Mouse (Mus musculus) cerebellum, adult 2 months (tissue): Measurements from ENCODE around the gene Syne3. TPM values are rescaled to one million over a fixed set of nuclear protein-coding genes. Genes with fewer than 3 reads are reported as not detected.

Source experiments
- DNase-seq, 2 experiments: peaks; one replicate each; pipeline ENCODE4 v3.0.0; 2021
- H3K27ac ChIP-seq: fragments of 200-500 bp; 2 replicates; pipeline ENCODE4 v1.5.1; 2012; ENCODE audit warnings: low read length, control low read depth, inconsistent platforms; ENCODE audit not compliant: insufficient read depth
- H3K27me3 ChIP-seq: fragments of 200-500 bp; 2 replicates; pipeline ENCODE4 v1.6.1; 2012; ENCODE audit warnings: inconsistent platforms, mild to moderate bottlenecking, low read length, moderate library complexity; ENCODE audit not compliant: control insufficient read depth, insufficient read depth
- H3K4me1 ChIP-seq: fragments of 200-500 bp; 2 replicates; pipeline ENCODE4 v1.6.1; 2011; ENCODE audit warnings: low read length; ENCODE audit not compliant: control insufficient read depth, insufficient read depth
- H3K4me3 ChIP-seq: fragments of 200-500 bp; replicated peaks from 2 replicates; pipeline ENCODE3; 2011; ENCODE audit warnings: mild to moderate bottlenecking, low read depth, low read length, control low read depth; ENCODE audit not compliant: insufficient read depth
- CTCF ChIP-seq: fragments of 200-500 bp; IDR thresholded peaks from 2 replicates; pipeline ENCODE4 v1.5.1; 2011; ENCODE audit warnings: low read depth, mild to moderate bottlenecking, control low read depth, low read length, moderate library complexity, borderline replicate concordance; ENCODE audit not compliant: insufficient read depth
- POLR2A ChIP-seq: fragments of 200-500 bp; IDR thresholded peaks from 2 replicates; pipeline ENCODE4 v1.6.1; 2011; ENCODE audit warnings: low read length, control low read depth, borderline replicate concordance; ENCODE audit not compliant: insufficient read depth
- WGBS: fragments of 180-500 bp; shearing (Covaris S2); methylation state at CpG from one replicate; pipeline ENCODE4 v1.1.7; 2018; 5-methylcytosine and 5-hydroxymethylcytosine counted together
- polyA plus RNA-seq: library from polyadenylated mRNA; depleted of rRNA; stranded (reverse); fragments of >200 nt; gene quantifications from 2 replicates; pipeline ENCODE4 v1.2.3, GENCODE M21; 2012; rRNA removed

Gene Syne3
- polyA plus RNA-seq, 1 experiment, result 1.2 TPM

- Histone ChIP-seq H3K27ac (no peak overlapping the region), H3K4me3 (no peak overlapping the region), H3K4me1 (no peaks in the 10 kb centered on the region), H3K27me3 (no peaks in the 10 kb centered on the region)
- DNase-seq, result no peak
- TF ChIP-seq CTCF (no peak), POLR2A (no peak)
- 91% methylated on average over 4 of the region's 4 CpGs for WGBS
Measured at GRCm38 (mm10) chr12:104881518-104882060, 128.0 kb downstream of the Syne3 start.

GRCm38 (mm10) chr12:104880367-104880766 is 129.2 kb downstream of the Syne3 start:
- Histone ChIP-seq H3K4me3 (no peak overlapping the region), H3K4me1 (no peaks in the 10 kb centered on the region), H3K27me3 (no peaks in the 10 kb centered on the region), H3K27ac (no peak overlapping the region)
- DNase-seq, result no peak
- TF ChIP-seq CTCF (no peak), POLR2A (no peak)
- 70% methylated on average over 12 of the region's 12 CpGs for WGBS

Other genes starting within 250 kb of the Syne3 start
- 30.6 and 32.2 TPM in 2 replicates for gene Clmn, start 144.7 kb downstream of the Syne3 start, polyA plus RNA-seq
- 85.9 and 101 TPM in 2 replicates for gene Glrx5, start 22.9 kb upstream of the Syne3 start, polyA plus RNA-seq
- gene Tcl1b2, start 136.2 kb upstream of the Syne3 start, polyA plus RNA-seq, result not detected in 2 replicates
- gene Tcl1b1, start 149.9 kb upstream of the Syne3 start, polyA plus RNA-seq, result not detected in 2 replicates
- gene Tcl1b5, start 166.5 kb upstream of the Syne3 start, polyA plus RNA-seq, result not detected in 2 replicates
- not detected in 2 replicates for gene Tcl1b3, start 181.2 kb upstream of the Syne3 start, polyA plus RNA-seq
- gene Tcl1b4, start 192.1 kb upstream of the Syne3 start, polyA plus RNA-seq, result not detected in 2 replicates
- not detected in 2 replicates for gene Tcl1, start 213.0 kb upstream of the Syne3 start, polyA plus RNA-seq